23 mouse cellular contexts compared by ENCODE assay signal in the genomic region with DNA sequence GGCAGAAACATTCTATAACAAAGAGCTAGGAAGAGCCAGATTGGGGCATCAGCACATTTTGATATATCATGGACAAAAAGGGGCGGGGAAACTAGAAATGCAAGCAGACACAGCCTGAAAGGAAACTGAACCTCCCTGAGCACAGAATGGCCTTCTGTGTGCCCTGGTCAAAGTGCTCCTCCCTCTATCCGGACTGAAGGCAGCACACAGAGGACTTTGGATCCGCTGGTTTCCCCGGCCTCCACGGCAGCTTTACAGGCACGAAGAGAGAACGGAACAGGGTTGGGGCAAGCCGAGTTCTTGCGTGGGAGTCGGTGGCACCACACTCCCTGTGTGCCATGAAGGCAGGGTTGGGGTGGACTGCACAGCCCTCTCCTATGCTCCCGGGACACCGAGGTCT.
DNase-seq lines count a peak whose midpoint lies in the region; ATAC-seq and TF ChIP-seq lines count a peak whose summit lies in the region.
"Had no signal": no experiment of that assay in that cellular context is flagged by ENCODE, and none has a peak within 500 bp of the region (broad histone marks: within the 10 kb centered on the region; RNA-seq: fewer than 3 reads in every experiment).

No protein-coding gene starts in this region.

- H3K4me2 ChIP-seq in liver, embryonic 11.5 days = no peak overlapping the region
- H3K4me2 ChIP-seq in kidney, postnatal 0 days (ENCODE audit: low read length) = no peak overlapping the region
- no peak overlapping the region for H3K4me2 ChIP-seq in liver, embryonic 13.5 days
- H3K4me2 ChIP-seq in stomach, postnatal 0 days (replicated peaks; ENCODE audit: low read depth) = no peak overlapping the region
- H3K4me2 ChIP-seq: forebrain, embryonic 13.5 days; heart, embryonic 15.5 days; hindbrain, embryonic 15.5 days; lung, embryonic 14.5 days had no signal

- no peak for TF ChIP-seq CTCF in kidney, postnatal 0 days (IDR thresholded peaks at IDR 0.05; ENCODE audit: low read depth)
- TF ChIP-seq CTCF in stomach, postnatal 0 days (IDR thresholded peaks at IDR 0.05; ENCODE audit: low read depth) = no peak

- TF ChIP-seq EP300 in stomach, postnatal 0 days (optimal IDR thresholded peaks at IDR 0.05) = no peak

- no peak overlapping the region for H3K4me3 ChIP-seq in liver, embryonic 11.5 days (ENCODE audit: low read depth, low read length)
- H3K4me3 ChIP-seq in kidney, postnatal 0 days (replicated peaks; ENCODE audit: low read depth, low read length) = no peak overlapping the region
- no peak overlapping the region for H3K4me3 ChIP-seq in liver, embryonic 13.5 days (replicated peaks)
- no peak overlapping the region for H3K4me3 ChIP-seq in stomach, postnatal 0 days (ENCODE audit: low read depth, low read length)
- H3K4me3 ChIP-seq: embryonic facial prominence, embryonic 10.5 days; forebrain, embryonic 13.5 days; heart, embryonic 15.5 days; hindbrain, embryonic 15.5 days had no signal

- no peaks in the 10 kb centered on the region for H3K27me3 ChIP-seq in liver, embryonic 11.5 days (replicated peaks; ENCODE audit: control insufficient read depth, insufficient read depth, low read length)
- no peaks in the 10 kb centered on the region for H3K27me3 ChIP-seq in kidney, postnatal 0 days (ENCODE audit: insufficient read depth, low read length)
- H3K27me3 ChIP-seq in liver, embryonic 13.5 days = no peaks in the 10 kb centered on the region
- no peaks in the 10 kb centered on the region for H3K27me3 ChIP-seq in stomach, postnatal 0 days (ENCODE audit: control insufficient read depth, insufficient read depth, low read length)
- H3K27me3 ChIP-seq: forebrain, embryonic 13.5 days; heart, embryonic 15.5 days; hindbrain, embryonic 15.5 days had no signal

- H3K4me1 ChIP-seq in liver, embryonic 11.5 days (replicated peaks; ENCODE audit: control insufficient read depth, insufficient read depth, low read length) = 0 out of 2 replicates have a peak, but pooled peaks cover 2% of the 10 kb centered on the region
- peaks cover 3% of the 10 kb centered on the region; the same call in 1 of the 2 replicates for H3K4me1 ChIP-seq in kidney, postnatal 0 days (replicated peaks; ENCODE audit: insufficient read depth, low read length)
- peaks cover 19% of the 10 kb centered on the region for H3K4me1 ChIP-seq in liver, embryonic 13.5 days (replicated peaks)
- no peaks in the 10 kb centered on the region for H3K4me1 ChIP-seq in stomach, postnatal 0 days (replicated peaks; ENCODE audit: control insufficient read depth, insufficient read depth)
- H3K4me1 ChIP-seq: forebrain, embryonic 13.5 days had no signal

- H3K36me3 ChIP-seq in liver, embryonic 11.5 days (ENCODE audit: control insufficient read depth, insufficient read depth, low read length) = peaks cover 4% of the 10 kb centered on the region; the same call in 1 of the 2 replicates
- no peaks in the 10 kb centered on the region for H3K36me3 ChIP-seq in kidney, postnatal 0 days (ENCODE audit: insufficient read depth, low read length)
- peaks cover 2% of the 10 kb centered on the region; the same call in 1 of the 2 replicates for H3K36me3 ChIP-seq in liver, embryonic 13.5 days
- no peaks in the 10 kb centered on the region for H3K36me3 ChIP-seq in stomach, postnatal 0 days (ENCODE audit: control insufficient read depth, insufficient read depth, low read length)
- H3K36me3 ChIP-seq: heart, embryonic 15.5 days had no signal

- H3K9ac ChIP-seq in liver, embryonic 11.5 days (ENCODE audit: low read depth, low read length) = no peak overlapping the region
- no peak overlapping the region for H3K9ac ChIP-seq in kidney, postnatal 0 days (ENCODE audit: low read depth, low read length)
- H3K9ac ChIP-seq in liver, embryonic 13.5 days = no peak overlapping the region
- no peak overlapping the region for H3K9ac ChIP-seq in stomach, postnatal 0 days (ENCODE audit: low read length)
- H3K9ac ChIP-seq: forebrain, embryonic 13.5 days; heart, embryonic 15.5 days; hindbrain, embryonic 15.5 days; lung, embryonic 14.5 days had no signal

- no peak for ATAC-seq in liver, embryonic 11.5 days (replicated peaks; ENCODE audit: low FRiP score)
- peak; percentile 52 for ATAC-seq in kidney, postnatal 0 days (replicated peaks; ENCODE audit: low FRiP score, low read depth)
- peak; percentile 55 for ATAC-seq in liver, embryonic 13.5 days (ENCODE audit: low read depth)
- peak; percentile 42; the same call in 1 of the 2 replicates for ATAC-seq in stomach, postnatal 0 days (ENCODE audit: low FRiP score, low TSS enrichment)
- no peak for ATAC-seq in megakaryocyte-erythroid progenitor cell, adult 5-6 weeks (replicated peaks; ENCODE audit: low FRiP score, low TSS enrichment, poor library complexity, severe bottlenecking)
- ATAC-seq: forebrain, embryonic 13.5 days; midbrain, embryonic 16.5 days had no signal

- 82% methylated on average over 12 of the region's 12 CpGs for WGBS in liver, embryonic 11.5 days
- WGBS in kidney, postnatal 0 days = 67% methylated on average over 12 of the region's 12 CpGs
- 71% methylated on average over 12 of the region's 12 CpGs for WGBS in liver, embryonic 13.5 days (ENCODE audit: insufficient replicate concordance)
- 75% methylated on average over 12 of the region's 12 CpGs for WGBS in stomach, postnatal 0 days

- H3K9me3 ChIP-seq in liver, embryonic 11.5 days (ENCODE audit: control insufficient read depth, low read length) = no peaks in the 10 kb centered on the region
- no peaks in the 10 kb centered on the region for H3K9me3 ChIP-seq in kidney, postnatal 0 days (replicated peaks; ENCODE audit: low read length)
- no peaks in the 10 kb centered on the region for H3K9me3 ChIP-seq in liver, embryonic 13.5 days (replicated peaks)
- H3K9me3 ChIP-seq in stomach, postnatal 0 days (ENCODE audit: control insufficient read depth, low read length) = no peaks in the 10 kb centered on the region
- H3K9me3 ChIP-seq: embryonic facial prominence, embryonic 10.5 days; forebrain, embryonic 13.5 days; heart, embryonic 15.5 days; hindbrain, embryonic 15.5 days had no signal

- peak; percentile 33 for DNase-seq in liver
- no peak for DNase-seq in liver, embryonic 11.5 days (ENCODE audit: low spot score)
- no peak for DNase-seq in kidney, postnatal 0 days (ENCODE audit: low spot score)
- DNase-seq in liver, embryonic 13.5 days = no peak
- peak; percentile 53 for DNase-seq in stomach, postnatal 0 days (ENCODE audit: low spot score)
- no peak for DNase-seq in right cerebral cortex, postnatal 10 days (ENCODE audit: low spot score in 2 of 2)
- no peak for DNase-seq in right cerebral cortex, postnatal 4 days
- DNase-seq: adrenal gland, postnatal 36 days; cerebellum, adult 11-12 months; gastrocnemius, postnatal 10 days; heart, adult 11 months; heart, postnatal 4 days; layer of hippocampus, adult 9-11 months; lung, embryonic 14.5 days; lung, postnatal 36 days; retina, postnatal 1 day; thymus, adult 18-20 months had no signal

- no peak overlapping the region for H3K27ac ChIP-seq in liver, embryonic 11.5 days (ENCODE audit: low read depth, low read length)
- no peak overlapping the region for H3K27ac ChIP-seq in kidney, postnatal 0 days
- H3K27ac ChIP-seq in liver, embryonic 13.5 days = no peak overlapping the region
- H3K27ac ChIP-seq in stomach, postnatal 0 days (replicated peaks) = no peak overlapping the region
- H3K27ac ChIP-seq: embryonic facial prominence, embryonic 10.5 days; forebrain, embryonic 13.5 days; heart, embryonic 15.5 days; hindbrain, embryonic 15.5 days had no signal

Comparison
In these comparisons a context has a peak if more than half of its experiments do, and no peak if none do; other contexts are left out.
1. DNase-seq: peak in liver (single experiment) and stomach, postnatal 0 days (single experiment); none in liver, embryonic 11.5 days (single experiment), kidney, postnatal 0 days (single experiment), liver, embryonic 13.5 days (single experiment), right cerebral cortex, postnatal 10 days (0 of 2) and right cerebral cortex, postnatal 4 days (single experiment).
2. ATAC-seq: peak in kidney, postnatal 0 days (single experiment), liver, embryonic 13.5 days (single experiment) and stomach, postnatal 0 days (single experiment); none in liver, embryonic 11.5 days (single experiment) and megakaryocyte-erythroid progenitor cell, adult 5-6 weeks (single experiment).